Mouse (Mus musculus): ENCODE data around the gene Snx15. TPM values are rescaled to one million over a fixed set of nuclear protein-coding genes. Genes with fewer than 3 reads are reported as not detected.

The Snx15 gene
- polyA plus RNA-seq, 1 experiment from 2014 or later = 30.5 TPM

Other genes starting within 250 kb of the Snx15 start
- 11.1 and 11.4 TPM in 2 replicates for gene Tigd3, start 234.2 kb downstream of the Snx15 start, polyA plus RNA-seq (2016; fragmentation: Nextera tagmentation; extraction: Ambion mirVana)
- gene Dpf2, start 215.3 kb downstream of the Snx15 start, polyA plus RNA-seq (2016; fragmentation: Nextera tagmentation; extraction: Ambion mirVana) = 171 and 185 TPM in 2 replicates
- 3.6 and 3.8 TPM in 2 replicates for gene Cdc42ep2, start 203.5 kb downstream of the Snx15 start, polyA plus RNA-seq (2016; fragmentation: Nextera tagmentation; extraction: Ambion mirVana)
- 57.4 and 59.6 TPM in 2 replicates for gene Pola2, start 164.1 kb downstream of the Snx15 start, polyA plus RNA-seq (2016; fragmentation: Nextera tagmentation; extraction: Ambion mirVana)
- gene Slc22a20, start 142.2 kb downstream of the Snx15 start, polyA plus RNA-seq (2016; fragmentation: Nextera tagmentation; extraction: Ambion mirVana) = not detected in 2 replicates
- 3.8 and 4.5 TPM in 2 replicates for gene Capn1, start 112.4 kb downstream of the Snx15 start, polyA plus RNA-seq (2016; fragmentation: Nextera tagmentation; extraction: Ambion mirVana)
- gene Syvn1, start 81.7 kb downstream of the Snx15 start, polyA plus RNA-seq (2016; fragmentation: Nextera tagmentation; extraction: Ambion mirVana) = 30.0 and 32.6 TPM in 2 replicates
- gene Mrpl49, start 70.5 kb downstream of the Snx15 start, polyA plus RNA-seq (2016; fragmentation: Nextera tagmentation; extraction: Ambion mirVana) = 75.8 and 76.4 TPM in 2 replicates
- 595 and 628 TPM in 2 replicates for gene Fau, start 70.5 kb downstream of the Snx15 start, polyA plus RNA-seq (2016; fragmentation: Nextera tagmentation; extraction: Ambion mirVana)
- 30.8 and 32.2 TPM in 2 replicates for gene Znhit2, start 67.1 kb downstream of the Snx15 start, polyA plus RNA-seq (2016; fragmentation: Nextera tagmentation; extraction: Ambion mirVana)
- 41.0 and 41.3 TPM in 2 replicates for gene Tm7sf2, start 59.9 kb downstream of the Snx15 start, polyA plus RNA-seq (2016; fragmentation: Nextera tagmentation; extraction: Ambion mirVana)
- 77.0 and 82.2 TPM in 2 replicates for gene Vps51, start 51.1 kb downstream of the Snx15 start, polyA plus RNA-seq (2016; fragmentation: Nextera tagmentation; extraction: Ambion mirVana)
- not detected in 2 replicates for gene Tmem262, start 48.3 kb downstream of the Snx15 start, polyA plus RNA-seq (2016; fragmentation: Nextera tagmentation; extraction: Ambion mirVana)
- gene Gm28374, start 46.0 kb downstream of the Snx15 start, polyA plus RNA-seq (2016; fragmentation: Nextera tagmentation; extraction: Ambion mirVana) = 2.6 and 3.6 TPM in 2 replicates
- gene Zfpl1, start 43.3 kb downstream of the Snx15 start, polyA plus RNA-seq (2016; fragmentation: Nextera tagmentation; extraction: Ambion mirVana) = 67.1 and 75.1 TPM in 2 replicates
- 41.5 and 42.1 TPM in 2 replicates for gene Cdca5, start 43.3 kb downstream of the Snx15 start, polyA plus RNA-seq (2016; fragmentation: Nextera tagmentation; extraction: Ambion mirVana)
- gene AC131692.1, start 33.9 kb downstream of the Snx15 start, polyA plus RNA-seq (2016; fragmentation: Nextera tagmentation; extraction: Ambion mirVana) = 0.77 TPM in 1 of 2 replicates, not detected in the other
- 0.59 and 0.94 TPM in 2 replicates for gene Naaladl1, start 22.5 kb downstream of the Snx15 start, polyA plus RNA-seq (2016; fragmentation: Nextera tagmentation; extraction: Ambion mirVana)
- gene Sac3d1, start 9.7 kb downstream of the Snx15 start, polyA plus RNA-seq (2016; fragmentation: Nextera tagmentation; extraction: Ambion mirVana) = 49.7 and 50.8 TPM in 2 replicates
- gene Batf2, start 12.7 kb upstream of the Snx15 start, polyA plus RNA-seq (2016; fragmentation: Nextera tagmentation; extraction: Ambion mirVana) = not detected in 2 replicates
- 90.9 and 96.1 TPM in 2 replicates for gene Arl2, start 13.2 kb upstream of the Snx15 start, polyA plus RNA-seq (2016; fragmentation: Nextera tagmentation; extraction: Ambion mirVana)
- gene Majin, start 56.1 kb upstream of the Snx15 start, polyA plus RNA-seq (2016; fragmentation: Nextera tagmentation; extraction: Ambion mirVana) = not detected in 2 replicates
- 0.74 TPM in 1 of 2 replicates, not detected in the other for gene Gpha2, start 98.1 kb upstream of the Snx15 start, polyA plus RNA-seq (2016; fragmentation: Nextera tagmentation; extraction: Ambion mirVana)
- 61.3 and 66.1 TPM in 2 replicates for gene Ppp2r5b, start 107.6 kb upstream of the Snx15 start, polyA plus RNA-seq (2016; fragmentation: Nextera tagmentation; extraction: Ambion mirVana)
- 13.6 and 14.2 TPM in 2 replicates for gene Atg2a, start 113.4 kb upstream of the Snx15 start, polyA plus RNA-seq (2016; fragmentation: Nextera tagmentation; extraction: Ambion mirVana)
- 90.8 and 96.9 TPM in 2 replicates for gene Ehd1, start 148.4 kb upstream of the Snx15 start, polyA plus RNA-seq (2016; fragmentation: Nextera tagmentation; extraction: Ambion mirVana)
- 0.29 and 0.37 TPM in 2 replicates for gene Cdc42bpg, start 178.2 kb upstream of the Snx15 start, polyA plus RNA-seq (2016; fragmentation: Nextera tagmentation; extraction: Ambion mirVana)
- gene Men1, start 206.7 kb upstream of the Snx15 start, polyA plus RNA-seq (2016; fragmentation: Nextera tagmentation; extraction: Ambion mirVana) = 99.0 and 103 TPM in 2 replicates
- 14.6 and 14.7 TPM in 2 replicates for gene Map4k2, start 212.8 kb upstream of the Snx15 start, polyA plus RNA-seq (2016; fragmentation: Nextera tagmentation; extraction: Ambion mirVana)
- gene Sf1, start 235.4 kb upstream of the Snx15 start, polyA plus RNA-seq (2016; fragmentation: Nextera tagmentation; extraction: Ambion mirVana) = 193 and 205 TPM in 2 replicates

Data from midbrain, embryonic 12.5 days (tissue).